Mouse (Mus musculus) embryonic fibroblast, embryonic 13.5 days (primary cell): ENCODE measurements around the gene Mbl2.

Experiments
- CTCF ChIP-seq: IDR thresholded peaks from 2 replicates; pipeline ENCODE4 v1.5.1; 2011; ENCODE audit warnings: mild to moderate bottlenecking, control low read depth, low read length, moderate library complexity, borderline replicate concordance; ENCODE audit not compliant: insufficient read depth
- POLR2A ChIP-seq: IDR thresholded peaks from 2 replicates; pipeline ENCODE4 v1.6.1; 2011; ENCODE audit warnings: low read depth, mild to moderate bottlenecking, control low read depth, low read length, moderate library complexity

GRCm38 (mm10) chr19:30202177-30202576 lies 30.6 kb upstream of the Mbl2 start:
- TF ChIP-seq CTCF: no peak
- no peak for TF ChIP-seq POLR2A
